Mouse (Mus musculus) T-helper 2 cell (primary cell): ENCODE data around the gene Lrrc10.
"Not testable (repeated sequence)": the region's sequence is repeated elsewhere in the genome, so short reads cannot be mapped to it uniquely, and the experiment has no call there.

ENCODE experiments used
- in situ Hi-C: fragments of 300-600 bp; cut with MboI, MseI; formaldehyde crosslinking; loops from one replicate; pipeline ENCODE4 v1.15.1; 2025; ENCODE audit warnings: high pct_unique_total_duplicates

Lrrc10 gene

GRCm38 (mm10) chr10:117043497-117044166 lies 1.5 kb upstream of the Lrrc10 start:
- in situ Hi-C loops = not testable (repeated sequence)

GRCm38 (mm10) chr10:117049253-117049652 lies 4.1 kb downstream of the Lrrc10 start:
- in situ Hi-C loops = no loop called here

- in situ Hi-C loops = no loop called here
Observed at GRCm38 (mm10) chr10:117049961-117050597, 4.9 kb downstream of the Lrrc10 start.

- in situ Hi-C loops = no loop called here
Observed at GRCm38 (mm10) chr10:117055668-117056067, 10.5 kb downstream of the Lrrc10 start.

GRCm38 (mm10) chr10:117062894-117063253 lies 17.7 kb downstream of the Lrrc10 start:
- in situ Hi-C loops = no loop called here

- in situ Hi-C loops = no loop called here
Observed at GRCm38 (mm10) chr10:117063254-117064021, 18.3 kb downstream of the Lrrc10 start, which contains the start of gene Cct2. TSS of gene Cct2 (minus strand) at chr10:117063814.

- in situ Hi-C loops = no loop called here
Observed at GRCm38 (mm10) chr10:117064076-117064475, 18.9 kb downstream of the Lrrc10 start.

- in situ Hi-C loops = no loop called here
Observed at GRCm38 (mm10) chr10:117069109-117069508, 24.0 kb downstream of the Lrrc10 start.

- in situ Hi-C loops = loop anchor here (10.0 kb wide), 2 partner anchors 132 to 1802 kb away; partner anchors contain the start of gene Dyrk2
Observed at GRCm38 (mm10) chr10:117072191-117072888, 27.2 kb downstream of the Lrrc10 start.

GRCm38 (mm10) chr10:117073176-117073575 lies 28.0 kb downstream of the Lrrc10 start:
- in situ Hi-C loops = loop anchor here (10.0 kb wide), 2 partner anchors 132 to 1802 kb away; partner anchors contain the start of gene Dyrk2

GRCm38 (mm10) chr10:117078284-117078683 lies 33.1 kb downstream of the Lrrc10 start:
- in situ Hi-C loops = loop anchor here (10.0 kb wide), 2 partner anchors 127 to 1797 kb away; partner anchors contain the start of gene Dyrk2

- in situ Hi-C loops = no loop called here
Observed at GRCm38 (mm10) chr10:117081326-117081725, 36.2 kb downstream of the Lrrc10 start.

- in situ Hi-C loops = no loop called here
Observed at GRCm38 (mm10) chr10:117081914-117082359, 36.8 kb downstream of the Lrrc10 start.

- in situ Hi-C loops = no loop called here
Observed at GRCm38 (mm10) chr10:117089628-117090027, 44.5 kb downstream of the Lrrc10 start.

GRCm38 (mm10) chr10:117094504-117095329 lies 49.6 kb downstream of the Lrrc10 start:
- in situ Hi-C loops = no loop called here

GRCm38 (mm10) chr10:117096096-117096495 lies 51.0 kb downstream of the Lrrc10 start:
- in situ Hi-C loops = no loop called here
